Mouse (Mus musculus) CD8-positive naive resting alpha-beta T cell, adult 2 months (primary cell): Measurements from ENCODE around the gene Ssbp3.

Experiments used
- DNase-seq, 2 experiments: peaks; one replicate each; pipeline ENCODE4 v3.0.0; 2022; ENCODE audit warnings: low read depth in 2 of 2, low spot score in 2 of 2

The Ssbp3 gene

GRCm38 (mm10) chr4:106958117-106958516 lies 47.6 kb downstream of the Ssbp3 start:
- peak; percentile 11 to 15 for DNase-seq

- no peak for DNase-seq
These were observed 48.1 kb downstream of the Ssbp3 start for GRCm38 (mm10) chr4:106958561-106958960.

- no peak for DNase-seq
These were observed 49.2 kb downstream of the Ssbp3 start for GRCm38 (mm10) chr4:106959506-106960302.

GRCm38 (mm10) chr4:106960476-106960875 lies 50.0 kb downstream of the Ssbp3 start:
- no peak for DNase-seq

- DNase-seq = no peak
These were observed 50.8 kb downstream of the Ssbp3 start for GRCm38 (mm10) chr4:106961321-106961720.

- DNase-seq = no peak
These were observed 53.9 kb downstream of the Ssbp3 start for GRCm38 (mm10) chr4:106964356-106964755.

GRCm38 (mm10) chr4:106964996-106965395 lies 54.5 kb downstream of the Ssbp3 start:
- DNase-seq = no peak

- no peak for DNase-seq
These were observed 55.9 kb downstream of the Ssbp3 start for GRCm38 (mm10) chr4:106966443-106966842.

GRCm38 (mm10) chr4:106968910-106969309 lies 58.4 kb downstream of the Ssbp3 start:
- no peak for DNase-seq

- DNase-seq = peak; percentile 55 to 72
These were observed 60.3 kb downstream of the Ssbp3 start for GRCm38 (mm10) chr4:106970786-106971185.

GRCm38 (mm10) chr4:106972061-106972460 lies 61.6 kb downstream of the Ssbp3 start:
- no peak for DNase-seq

- DNase-seq = no peak
These were observed 62.2 kb downstream of the Ssbp3 start for GRCm38 (mm10) chr4:106972461-106973384.

GRCm38 (mm10) chr4:106975324-106975723 lies 64.8 kb downstream of the Ssbp3 start:
- no peak for DNase-seq

- DNase-seq = no peak
These were observed 65.4 kb downstream of the Ssbp3 start for GRCm38 (mm10) chr4:106975890-106976289.

- no peak for DNase-seq
These were observed 66.1 kb downstream of the Ssbp3 start for GRCm38 (mm10) chr4:106976576-106976975.

GRCm38 (mm10) chr4:106977218-106977651 lies 66.7 kb downstream of the Ssbp3 start:
- no peak for DNase-seq

- DNase-seq = no peak
These were observed 67.9 kb downstream of the Ssbp3 start for GRCm38 (mm10) chr4:106978376-106978775.

GRCm38 (mm10) chr4:106980669-106981068 lies 70.2 kb downstream of the Ssbp3 start:
- DNase-seq = no peak

GRCm38 (mm10) chr4:106981385-106982103 lies 71.0 kb downstream of the Ssbp3 start:
- DNase-seq = no peak

- DNase-seq = no peak
These were observed 72.0 kb downstream of the Ssbp3 start for GRCm38 (mm10) chr4:106982344-106983121.
